Mouse (Mus musculus) testis, adult 2 months (tissue): ENCODE results near the gene Rasl10b. TPM values are rescaled to one million over a fixed set of nuclear protein-coding genes. Genes with fewer than 3 reads are reported as not detected.

Experiments
- H3K27ac ChIP-seq: fragments of 200-500 bp; 2 replicates; pipeline ENCODE4 v1.5.1; 2012; ENCODE audit warnings: low read depth, low read length; ENCODE audit not compliant: control insufficient read depth, insufficient read depth
- H3K27me3 ChIP-seq: fragments of 200-500 bp; 2 replicates; pipeline ENCODE4 v1.6.1; 2012; ENCODE audit warnings: mild to moderate bottlenecking, low read length, moderate library complexity; ENCODE audit not compliant: control insufficient read depth, insufficient read depth
- H3K36me3 ChIP-seq: fragments of 200-500 bp; 2 replicates; pipeline ENCODE4 v1.6.1; 2012; ENCODE audit warnings: mild to moderate bottlenecking, low read length; ENCODE audit not compliant: control insufficient read depth, insufficient read depth
- H3K4me1 ChIP-seq: fragments of 200-500 bp; 2 replicates; pipeline ENCODE4 v1.6.1; 2012; ENCODE audit warnings: low read length; ENCODE audit not compliant: control insufficient read depth, insufficient read depth
- H3K4me3 ChIP-seq: fragments of 200-500 bp; 2 replicates; pipeline ENCODE4 v1.5.1; 2012; ENCODE audit warnings: low read depth, mild to moderate bottlenecking, low read length, moderate library complexity, mixed read lengths; ENCODE audit not compliant: control insufficient read depth
- CTCF ChIP-seq: fragments of 200-500 bp; IDR thresholded peaks from 2 replicates; pipeline ENCODE4 v1.5.1; 2012; ENCODE audit warnings: low read depth, mild to moderate bottlenecking, inconsistent platforms, low read length, moderate library complexity; ENCODE audit not compliant: control insufficient read depth, insufficient read depth, insufficient replicate concordance
- POLR2A ChIP-seq: fragments of 200-500 bp; IDR thresholded peaks from 2 replicates; pipeline ENCODE4 v1.6.1; 2012; ENCODE audit warnings: low read depth, mild to moderate bottlenecking, inconsistent platforms, low read length, moderate library complexity; ENCODE audit not compliant: control insufficient read depth
- polyA plus RNA-seq: library from polyadenylated mRNA; depleted of rRNA; stranded (reverse); fragments of >200 nt; gene quantifications from 2 replicates; pipeline ENCODE4 v1.2.3, GENCODE M21; 2012

Rasl10b gene
- polyA plus RNA-seq, 1 experiment, result 2.0 TPM

DNA sequence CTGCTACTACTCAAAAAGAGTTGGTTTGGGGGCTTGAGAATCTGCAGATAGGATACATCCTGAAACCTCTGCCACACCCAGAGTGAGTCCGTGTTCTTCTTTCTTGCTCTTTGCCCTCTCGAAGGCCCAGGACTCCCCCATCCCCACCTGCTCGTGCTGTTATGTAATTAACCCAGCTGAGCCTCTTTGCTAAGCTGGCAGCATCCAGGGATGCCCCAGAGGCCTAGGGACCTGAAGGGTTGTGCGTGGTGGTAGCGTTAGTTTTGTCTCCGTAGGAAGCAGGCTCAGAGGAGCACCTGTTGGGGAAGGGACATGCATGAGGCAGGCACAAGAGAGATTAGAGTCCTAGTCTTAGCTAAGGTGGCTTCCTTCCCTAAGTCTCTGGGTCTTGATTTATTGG, 1.6 kb downstream of the Rasl10b start:
- Histone ChIP-seq H3K4me3 (no peak overlapping the region), H3K27me3 (no peaks in the 10 kb centered on the region)

DNA sequence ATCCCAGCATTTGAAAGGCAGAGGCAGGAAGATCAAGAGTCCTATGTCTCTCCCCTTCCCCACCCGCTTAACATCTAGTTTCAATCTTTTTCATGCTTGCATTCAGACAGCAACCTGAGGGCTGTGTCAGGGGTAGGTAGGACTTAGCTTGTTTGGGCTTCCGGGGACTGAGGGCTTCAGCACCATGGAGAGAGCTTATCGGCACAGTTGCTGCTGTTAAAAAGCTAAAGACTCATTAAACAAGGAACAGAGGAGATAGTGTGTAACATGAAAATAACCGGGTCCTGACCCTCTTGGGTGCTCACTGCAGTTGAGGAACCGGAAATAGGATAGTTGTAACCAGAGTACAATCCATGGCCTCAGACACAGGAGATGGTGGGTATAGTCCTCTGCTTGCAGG, 8.1 kb downstream of the Rasl10b start:
- TF ChIP-seq CTCF, result no peak
- no peak for TF ChIP-seq POLR2A
- no peak overlapping the region for H3K27ac ChIP-seq
- no peak overlapping the region for H3K4me3 ChIP-seq
- H3K4me1 ChIP-seq, result peaks cover 3% of the 10 kb centered on the region
- H3K27me3 ChIP-seq, result no peaks in the 10 kb centered on the region
- H3K36me3 ChIP-seq, result no peaks in the 10 kb centered on the region

More for the DNA sequence above, 1.6 kb downstream of the Rasl10b start:
- H3K4me1 ChIP-seq, result peaks cover 6% of the 10 kb centered on the region
- no peak for TF ChIP-seq POLR2A
- no peak for TF ChIP-seq CTCF
- no peaks in the 10 kb centered on the region for H3K36me3 ChIP-seq
- no peak overlapping the region for H3K27ac ChIP-seq

DNA sequence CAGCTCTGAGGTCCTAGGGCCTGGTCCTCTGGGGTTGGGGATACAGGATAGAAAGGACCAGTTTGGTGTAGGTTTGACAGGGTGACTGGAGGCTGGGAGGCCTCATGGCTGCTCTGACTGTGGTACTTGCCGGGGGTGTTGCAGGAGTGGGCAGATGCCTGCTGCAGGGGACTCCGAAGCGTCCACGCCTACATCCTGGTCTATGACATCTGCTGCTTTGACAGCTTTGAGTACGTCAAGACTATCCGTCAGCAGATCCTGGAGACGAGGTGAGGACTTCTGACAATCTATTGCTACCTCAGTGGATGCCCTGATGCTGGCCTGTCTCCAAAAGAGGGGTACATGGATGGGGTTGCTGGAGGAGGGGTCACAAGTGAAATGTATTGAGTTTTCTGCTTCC, 8.8 kb downstream of the Rasl10b start:
- H3K27ac ChIP-seq, result no peak overlapping the region
- H3K27me3 ChIP-seq, result no peaks in the 10 kb centered on the region
- no peak for TF ChIP-seq POLR2A
- TF ChIP-seq CTCF, result no peak
- H3K36me3 ChIP-seq, result no peaks in the 10 kb centered on the region
- no peak overlapping the region for H3K4me3 ChIP-seq
- peaks cover 3% of the 10 kb centered on the region for H3K4me1 ChIP-seq

DNA sequence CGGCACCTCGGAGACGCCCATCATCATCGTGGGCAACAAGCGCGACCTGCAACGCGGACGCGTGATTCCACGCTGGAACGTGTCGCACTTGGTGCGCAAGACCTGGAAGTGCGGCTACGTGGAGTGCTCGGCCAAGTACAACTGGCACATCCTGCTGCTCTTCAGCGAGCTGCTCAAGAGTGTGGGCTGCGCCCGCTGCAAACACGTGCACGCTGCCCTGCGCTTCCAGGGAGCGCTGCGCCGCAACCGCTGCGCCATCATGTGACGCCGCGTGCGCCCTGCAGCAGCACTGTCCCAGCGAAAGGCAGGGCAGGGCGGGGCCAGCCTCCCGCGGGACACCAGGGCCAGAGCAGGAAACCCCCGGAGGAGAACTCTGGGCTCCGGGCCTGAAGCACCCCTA, 9.6 kb downstream of the Rasl10b start:
- H3K27me3 ChIP-seq, result no peaks in the 10 kb centered on the region
- no peak overlapping the region for H3K27ac ChIP-seq
- peaks cover 3% of the 10 kb centered on the region for H3K4me1 ChIP-seq
- no peak overlapping the region for H3K4me3 ChIP-seq
- TF ChIP-seq CTCF (no peak), POLR2A (no peak)
- H3K36me3 ChIP-seq, result no peaks in the 10 kb centered on the region

DNA sequence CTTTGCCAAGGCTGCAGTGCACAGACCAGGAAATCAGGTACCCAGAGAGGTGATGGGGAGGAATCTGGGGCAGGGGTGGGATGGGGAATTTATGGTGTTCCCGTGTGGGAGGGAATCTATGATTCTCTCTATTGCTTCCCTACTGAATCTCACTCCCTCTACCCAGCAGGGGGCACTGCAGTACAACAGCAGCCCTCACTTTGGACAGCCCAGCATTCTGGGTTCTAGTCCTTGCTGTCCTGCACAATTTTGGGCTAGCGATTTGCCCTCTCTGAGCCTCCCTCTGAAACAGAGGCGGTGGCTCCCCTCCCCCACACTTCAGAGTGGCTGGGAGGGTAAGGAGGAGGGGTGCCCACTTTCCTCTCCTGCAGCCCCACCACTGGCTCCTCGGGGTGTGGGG, 11.4 kb downstream of the Rasl10b start:
- Histone ChIP-seq H3K4me1 (peaks cover 3% of the 10 kb centered on the region), H3K4me3 (no peak overlapping the region), H3K27me3 (no peaks in the 10 kb centered on the region), H3K36me3 (no peaks in the 10 kb centered on the region), H3K27ac (no peak overlapping the region)
- TF ChIP-seq CTCF (peak; percentile 30; the same call in 1 of the 2 replicates), POLR2A (no peak)

DNA sequence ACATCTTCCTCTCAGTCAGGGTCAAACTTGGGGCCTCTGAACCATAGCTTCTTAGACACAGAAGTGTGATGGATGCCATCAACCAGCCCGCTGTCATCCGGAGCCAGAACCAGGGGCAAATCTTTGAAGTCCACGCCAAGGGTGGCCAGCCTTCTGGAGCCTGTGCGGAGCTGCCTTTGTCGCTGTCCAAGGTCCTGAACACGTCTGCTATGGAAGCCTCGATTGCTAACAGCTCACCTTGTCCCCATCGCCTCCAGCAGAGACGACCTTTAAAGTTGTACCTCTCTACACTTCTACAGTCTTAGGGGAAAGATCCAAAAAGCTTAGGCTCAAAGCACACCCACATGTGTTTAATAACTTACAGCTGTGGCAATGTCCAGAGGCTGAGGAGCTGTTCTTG, 12.4 kb downstream of the Rasl10b start:
- Histone ChIP-seq H3K36me3 (no peaks in the 10 kb centered on the region), H3K27me3 (no peaks in the 10 kb centered on the region), H3K4me1 (peaks cover 3% of the 10 kb centered on the region), H3K4me3 (peak overlapping the region; percentile 35), H3K27ac (no peak overlapping the region)
- TF ChIP-seq CTCF, result no peak
- no peak for TF ChIP-seq POLR2A

DNA sequence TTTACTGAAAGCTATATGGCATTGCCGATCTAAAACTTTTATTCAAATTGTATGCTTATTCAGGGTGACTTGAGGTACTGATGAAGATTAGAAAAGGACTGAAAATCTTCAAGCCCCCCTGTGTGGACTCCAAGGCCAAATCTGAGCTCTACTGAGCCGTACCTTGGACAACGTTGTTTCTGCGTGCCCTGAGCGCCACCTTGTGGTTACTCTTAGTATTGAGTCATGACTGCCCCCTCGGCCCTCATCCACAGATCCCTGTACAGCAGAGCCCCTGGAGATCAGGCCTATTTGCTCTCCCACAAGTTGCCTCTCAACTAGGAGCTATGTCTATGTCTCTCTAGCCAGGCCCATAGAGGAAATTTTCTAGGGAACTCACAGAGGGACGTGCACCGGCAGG, 15.7 kb downstream of the Rasl10b start:
- Histone ChIP-seq H3K4me1 (no peaks in the 10 kb centered on the region; the same call in 1 of the 2 replicates), H3K27me3 (no peaks in the 10 kb centered on the region; the same call in 1 of the 2 replicates), H3K36me3 (no peaks in the 10 kb centered on the region), H3K27ac (no peak overlapping the region), H3K4me3 (no peak overlapping the region)
- TF ChIP-seq POLR2A (no peak), CTCF (peak; percentile 97)

DNA sequence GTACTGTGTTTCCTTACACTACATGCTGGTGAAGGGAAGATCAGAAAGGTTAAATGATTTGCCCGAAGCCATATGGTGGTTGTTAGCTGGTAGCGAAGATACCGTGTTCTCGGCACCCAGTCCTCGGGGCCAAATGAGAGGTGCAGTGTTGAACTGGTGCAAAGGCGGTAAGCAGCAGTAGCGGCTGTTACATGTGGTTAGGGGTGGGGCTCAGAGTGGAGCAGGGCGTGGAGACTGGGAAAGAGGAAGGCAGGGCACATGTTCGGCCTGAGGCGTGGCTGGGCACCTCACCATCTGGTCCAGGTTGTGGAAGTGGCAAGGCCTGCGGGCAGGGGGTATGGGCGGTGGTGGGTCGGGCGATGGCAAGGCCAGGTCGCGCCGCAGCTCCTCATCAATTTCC, 18.0 kb downstream of the Rasl10b start:
- Histone ChIP-seq H3K4me1 (no peaks in the 10 kb centered on the region; the same call in 1 of the 2 replicates), H3K4me3 (no peak overlapping the region), H3K27ac (no peak overlapping the region), H3K36me3 (no peaks in the 10 kb centered on the region), H3K27me3 (no peaks in the 10 kb centered on the region; the same call in 1 of the 2 replicates)
- TF ChIP-seq POLR2A (no peak), CTCF (no peak)
